Mouse (Mus musculus): ENCODE measurements around the gene Haus5. TPM values are rescaled to one million over a fixed set of nuclear protein-coding genes. Genes with fewer than 3 reads are reported as not detected.

Gene Haus5
- polyA plus RNA-seq, 1 experiment from 2014 or later, result 29.7 TPM

Other genes starting within 250 kb of the Haus5 start
- 0.53 and 0.59 TPM in 2 replicates for gene Hcst, start 245.1 kb downstream of the Haus5 start, polyA plus RNA-seq (2015; fragmentation: Nextera tagmentation; extraction: Ambion mirVana)
- gene Nfkbid, start 243.3 kb downstream of the Haus5 start, polyA plus RNA-seq (2015; fragmentation: Nextera tagmentation; extraction: Ambion mirVana), result 2.4 and 2.8 TPM in 2 replicates
- gene Aplp1, start 219.5 kb downstream of the Haus5 start, polyA plus RNA-seq (2015; fragmentation: Nextera tagmentation; extraction: Ambion mirVana), result 790 and 817 TPM in 2 replicates
- gene Kirrel2, start 207.3 kb downstream of the Haus5 start, polyA plus RNA-seq (2015; fragmentation: Nextera tagmentation; extraction: Ambion mirVana), result 1.3 and 2.7 TPM in 2 replicates
- gene Nphs1, start 206.7 kb downstream of the Haus5 start, polyA plus RNA-seq (2015; fragmentation: Nextera tagmentation; extraction: Ambion mirVana), result 0.41 and 0.61 TPM in 2 replicates
- not detected in 2 replicates for gene Prodh2, start 171.4 kb downstream of the Haus5 start, polyA plus RNA-seq (2015; fragmentation: Nextera tagmentation; extraction: Ambion mirVana)
- 144 and 158 TPM in 2 replicates for gene Arhgap33, start 129.9 kb downstream of the Haus5 start, polyA plus RNA-seq (2015; fragmentation: Nextera tagmentation; extraction: Ambion mirVana)
- gene Hspb6, start 112.8 kb downstream of the Haus5 start, polyA plus RNA-seq (2015; fragmentation: Nextera tagmentation; extraction: Ambion mirVana), result 7.8 and 9.9 TPM in 2 replicates
- 7.7 and 9.4 TPM in 2 replicates for gene Proser3, start 112.7 kb downstream of the Haus5 start, polyA plus RNA-seq (2015; fragmentation: Nextera tagmentation; extraction: Ambion mirVana)
- gene Lin37, start 105.2 kb downstream of the Haus5 start, polyA plus RNA-seq (2015; fragmentation: Nextera tagmentation; extraction: Ambion mirVana), result 53.6 and 63.8 TPM in 2 replicates
- 87.2 and 90.7 TPM in 2 replicates for gene U2af1l4, start 101.7 kb downstream of the Haus5 start, polyA plus RNA-seq (2015; fragmentation: Nextera tagmentation; extraction: Ambion mirVana)
- 18.5 and 20.7 TPM in 2 replicates for gene Gm49396, start 101.7 kb downstream of the Haus5 start, polyA plus RNA-seq (2015; fragmentation: Nextera tagmentation; extraction: Ambion mirVana)
- gene Psenen, start 101.4 kb downstream of the Haus5 start, polyA plus RNA-seq (2015; fragmentation: Nextera tagmentation; extraction: Ambion mirVana), result 121 and 123 TPM in 2 replicates
- 8.0 and 8.1 TPM in 2 replicates for gene Igflr1, start 99.6 kb downstream of the Haus5 start, polyA plus RNA-seq (2015; fragmentation: Nextera tagmentation; extraction: Ambion mirVana)
- 12.1 and 12.3 TPM in 2 replicates for gene Kmt2b, start 76.3 kb downstream of the Haus5 start, polyA plus RNA-seq (2015; fragmentation: Nextera tagmentation; extraction: Ambion mirVana)
- gene Zbtb32, start 66.1 kb downstream of the Haus5 start, polyA plus RNA-seq (2015; fragmentation: Nextera tagmentation; extraction: Ambion mirVana), result 0.36 and 0.41 TPM in 2 replicates
- gene Upk1a, start 52.1 kb downstream of the Haus5 start, polyA plus RNA-seq (2015; fragmentation: Nextera tagmentation; extraction: Ambion mirVana), result 0.51 and 0.58 TPM in 2 replicates
- 1,061 and 1,083 TPM in 2 replicates for gene Cox6b1, start 38.8 kb downstream of the Haus5 start, polyA plus RNA-seq (2015; fragmentation: Nextera tagmentation; extraction: Ambion mirVana)
- not detected in 2 replicates for gene Etv2, start 29.1 kb downstream of the Haus5 start, polyA plus RNA-seq (2015; fragmentation: Nextera tagmentation; extraction: Ambion mirVana)
- gene Rbm42, start 14.7 kb downstream of the Haus5 start, polyA plus RNA-seq (2015; fragmentation: Nextera tagmentation; extraction: Ambion mirVana), result 145 and 149 TPM in 2 replicates
- not detected in 2 replicates for gene Pmis2, start 6.6 kb upstream of the Haus5 start, polyA plus RNA-seq (2015; fragmentation: Nextera tagmentation; extraction: Ambion mirVana)
- gene 2200002J24Rik, start 33.9 kb upstream of the Haus5 start, polyA plus RNA-seq (2015; fragmentation: Nextera tagmentation; extraction: Ambion mirVana), result not detected in 2 replicates
- gene Atp4a, start 47.2 kb upstream of the Haus5 start, polyA plus RNA-seq (2015; fragmentation: Nextera tagmentation; extraction: Ambion mirVana), result 1.7 and 1.8 TPM in 2 replicates
- 242 and 252 TPM in 2 replicates for gene Tmem147, start 64.5 kb upstream of the Haus5 start, polyA plus RNA-seq (2015; fragmentation: Nextera tagmentation; extraction: Ambion mirVana)
- 0.72 and 1.6 TPM in 2 replicates for gene Gapdhs, start 78.7 kb upstream of the Haus5 start, polyA plus RNA-seq (2015; fragmentation: Nextera tagmentation; extraction: Ambion mirVana)
- 2.4 and 3.0 TPM in 2 replicates for gene Sbsn, start 86.5 kb upstream of the Haus5 start, polyA plus RNA-seq (2015; fragmentation: Nextera tagmentation; extraction: Ambion mirVana)
- 1.2 and 3.4 TPM in 2 replicates for gene Dmkn, start 98.8 kb upstream of the Haus5 start, polyA plus RNA-seq (2015; fragmentation: Nextera tagmentation; extraction: Ambion mirVana)
- 4.4 TPM in 1 of 2 replicates, not detected in the other for gene Krtdap, start 122.9 kb upstream of the Haus5 start, polyA plus RNA-seq (2015; fragmentation: Nextera tagmentation; extraction: Ambion mirVana)
- gene Ffar2, start 158.8 kb upstream of the Haus5 start, polyA plus RNA-seq (2015; fragmentation: Nextera tagmentation; extraction: Ambion mirVana), result not detected in 2 replicates
- not detected in 2 replicates for gene Ffar3, start 191.2 kb upstream of the Haus5 start, polyA plus RNA-seq (2015; fragmentation: Nextera tagmentation; extraction: Ambion mirVana)
- gene Ffar1, start 196.6 kb upstream of the Haus5 start, polyA plus RNA-seq (2015; fragmentation: Nextera tagmentation; extraction: Ambion mirVana), result not detected in 2 replicates
- gene Cd22, start 215.3 kb upstream of the Haus5 start, polyA plus RNA-seq (2015; fragmentation: Nextera tagmentation; extraction: Ambion mirVana), result not detected in 2 replicates
- gene Mag, start 249.9 kb upstream of the Haus5 start, polyA plus RNA-seq (2015; fragmentation: Nextera tagmentation; extraction: Ambion mirVana), result 2.9 and 3.4 TPM in 2 replicates